Mouse (Mus musculus): ENCODE measurements around the gene Cidec. TPM values are rescaled to one million over a fixed set of nuclear protein-coding genes. Genes with fewer than 3 reads are reported as not detected.

Gene Cidec
- polyA plus RNA-seq, 1 experiment from 2014 or later, result 31.2 TPM

- DNase-seq (ENCODE audit: low spot score) (peak; percentile 53), ATAC-seq (ENCODE audit: low FRiP score, low TSS enrichment) (peak; percentile 38; the same call in 1 of the 2 replicates)
- Histone ChIP-seq H3K4me1 (replicated peaks; ENCODE audit: control insufficient read depth, insufficient read depth) (0 out of 2 replicates have a peak, but pooled peaks cover 3% of the 10 kb centered on the region), H3K4me3 (ENCODE audit: low read depth, low read length) (no peak overlapping the region), H3K9me3 (ENCODE audit: control insufficient read depth, low read length) (no peaks in the 10 kb centered on the region), H3K4me2 (replicated peaks; ENCODE audit: low read depth) (no peak overlapping the region), H3K9ac (ENCODE audit: low read length) (no peak overlapping the region), H3K27me3 (ENCODE audit: control insufficient read depth, insufficient read depth, low read length) (no peaks in the 10 kb centered on the region), H3K36me3 (ENCODE audit: control insufficient read depth, insufficient read depth, low read length) (no peaks in the 10 kb centered on the region), H3K27ac (replicated peaks) (peak overlapping the region; percentile 49; the same call in 1 of the 2 replicates)
- TF ChIP-seq CTCF (IDR thresholded peaks at IDR 0.05; ENCODE audit: low read depth) (no peak), EP300 (optimal IDR thresholded peaks at IDR 0.05) (no peak)
- 33% methylated on average over 12 of the region's 12 CpGs for WGBS
These were observed 3.3 kb upstream of the Cidec start for GRCm38 (mm10) chr6:113438721-113439430.

- Histone ChIP-seq H3K27me3 (ENCODE audit: control insufficient read depth, insufficient read depth, low read length) (no peaks in the 10 kb centered on the region), H3K9ac (ENCODE audit: low read length) (no peak overlapping the region), H3K36me3 (ENCODE audit: control insufficient read depth, insufficient read depth, low read length) (no peaks in the 10 kb centered on the region), H3K9me3 (ENCODE audit: control insufficient read depth, low read length) (no peaks in the 10 kb centered on the region), H3K27ac (replicated peaks) (no peak overlapping the region), H3K4me3 (ENCODE audit: low read depth, low read length) (no peak overlapping the region), H3K4me2 (replicated peaks; ENCODE audit: low read depth) (no peak overlapping the region), H3K4me1 (replicated peaks; ENCODE audit: control insufficient read depth, insufficient read depth) (no peaks in the 10 kb centered on the region)
- ATAC-seq (ENCODE audit: low FRiP score, low TSS enrichment), result no peak
- DNase-seq (ENCODE audit: low spot score), result no peak
- WGBS, result 71% methylated on average over 12 of the region's 12 CpGs
- no peak for TF ChIP-seq CTCF (IDR thresholded peaks at IDR 0.05; ENCODE audit: low read depth)
- TF ChIP-seq EP300 (optimal IDR thresholded peaks at IDR 0.05), result no peak
These were observed 1.6 kb upstream of the Cidec start for GRCm38 (mm10) chr6:113437135-113437534.

- TF ChIP-seq CTCF (IDR thresholded peaks at IDR 0.05; ENCODE audit: low read depth) (peak; percentile 28; the same call in 1 of the 2 replicates), EP300 (optimal IDR thresholded peaks at IDR 0.05) (no peak)
These were observed 869 bp downstream of the Cidec start for GRCm38 (mm10) chr6:113434691-113435090.

GRCm38 (mm10) chr6:113433661-113434060 is 1.9 kb downstream of the Cidec start:
- 59% methylated on average over 3 of the region's 3 CpGs for WGBS

More at GRCm38 (mm10) chr6:113434691-113435090, 869 bp downstream of the Cidec start:
- no peak overlapping the region for H3K4me2 ChIP-seq (replicated peaks; ENCODE audit: low read depth)
- WGBS, result 48% methylated on average over 7 of the region's 7 CpGs
- DNase-seq (ENCODE audit: low spot score) (peak; percentile 81), ATAC-seq (ENCODE audit: low FRiP score, low TSS enrichment) (peak; percentile 90)
- H3K27ac ChIP-seq (replicated peaks), result peak overlapping the region; percentile 79
- H3K27me3 ChIP-seq (ENCODE audit: control insufficient read depth, insufficient read depth, low read length), result no peaks in the 10 kb centered on the region
- no peaks in the 10 kb centered on the region for H3K9me3 ChIP-seq (ENCODE audit: control insufficient read depth, low read length)
- H3K4me1 ChIP-seq (replicated peaks; ENCODE audit: control insufficient read depth, insufficient read depth), result no peaks in the 10 kb centered on the region
- H3K9ac ChIP-seq (ENCODE audit: low read length), result no peak overlapping the region
- no peak overlapping the region for H3K4me3 ChIP-seq (ENCODE audit: low read depth, low read length)
- no peaks in the 10 kb centered on the region for H3K36me3 ChIP-seq (ENCODE audit: control insufficient read depth, insufficient read depth, low read length)

GRCm38 (mm10) chr6:113431801-113432200 is 3.8 kb downstream of the Cidec start:
- Histone ChIP-seq H3K4me3 (ENCODE audit: low read depth, low read length) (no peak overlapping the region), H3K27me3 (ENCODE audit: control insufficient read depth, insufficient read depth, low read length) (no peaks in the 10 kb centered on the region), H3K36me3 (ENCODE audit: control insufficient read depth, insufficient read depth, low read length) (no peaks in the 10 kb centered on the region), H3K9me3 (ENCODE audit: control insufficient read depth, low read length) (no peaks in the 10 kb centered on the region), H3K4me1 (replicated peaks; ENCODE audit: control insufficient read depth, insufficient read depth) (no peaks in the 10 kb centered on the region), H3K9ac (ENCODE audit: low read length) (no peak overlapping the region), H3K27ac (replicated peaks) (no peak overlapping the region), H3K4me2 (replicated peaks; ENCODE audit: low read depth) (no peak overlapping the region)
- TF ChIP-seq CTCF (IDR thresholded peaks at IDR 0.05; ENCODE audit: low read depth) (no peak), EP300 (optimal IDR thresholded peaks at IDR 0.05) (no peak)
- DNase-seq (ENCODE audit: low spot score) (no peak), ATAC-seq (ENCODE audit: low FRiP score, low TSS enrichment) (no peak)
- 50% methylated on average over 3 of the region's 3 CpGs for WGBS

More at GRCm38 (mm10) chr6:113433661-113434060, 1.9 kb downstream of the Cidec start:
- no peak for DNase-seq (ENCODE audit: low spot score)
- Histone ChIP-seq H3K9me3 (ENCODE audit: control insufficient read depth, low read length) (no peaks in the 10 kb centered on the region), H3K4me1 (replicated peaks; ENCODE audit: control insufficient read depth, insufficient read depth) (no peaks in the 10 kb centered on the region), H3K4me3 (ENCODE audit: low read depth, low read length) (no peak overlapping the region; the same call in 1 of the 2 replicates), H3K36me3 (ENCODE audit: control insufficient read depth, insufficient read depth, low read length) (no peaks in the 10 kb centered on the region), H3K27me3 (ENCODE audit: control insufficient read depth, insufficient read depth, low read length) (no peaks in the 10 kb centered on the region), H3K9ac (ENCODE audit: low read length) (no peak overlapping the region), H3K4me2 (replicated peaks; ENCODE audit: low read depth) (no peak overlapping the region), H3K27ac (replicated peaks) (no peak overlapping the region)
- no peak for ATAC-seq (ENCODE audit: low FRiP score, low TSS enrichment)
- no peak for TF ChIP-seq CTCF (IDR thresholded peaks at IDR 0.05; ENCODE audit: low read depth)
- TF ChIP-seq EP300 (optimal IDR thresholded peaks at IDR 0.05), result no peak

- H3K4me2 ChIP-seq (replicated peaks; ENCODE audit: low read depth), result no peak overlapping the region
- H3K9ac ChIP-seq (ENCODE audit: low read length), result no peak overlapping the region
- DNase-seq (ENCODE audit: low spot score) (no peak), ATAC-seq (ENCODE audit: low FRiP score, low TSS enrichment) (peak; percentile 46)
- TF ChIP-seq CTCF (IDR thresholded peaks at IDR 0.05; ENCODE audit: low read depth) (no peak), EP300 (optimal IDR thresholded peaks at IDR 0.05) (no peak)
- H3K27me3 ChIP-seq (ENCODE audit: control insufficient read depth, insufficient read depth, low read length), result no peaks in the 10 kb centered on the region
- H3K4me3 ChIP-seq (ENCODE audit: low read depth, low read length), result no peak overlapping the region
- WGBS, result 47% methylated on average over 3 of the region's 3 CpGs
- H3K27ac ChIP-seq (replicated peaks), result no peak overlapping the region
- H3K36me3 ChIP-seq (ENCODE audit: control insufficient read depth, insufficient read depth, low read length), result no peaks in the 10 kb centered on the region
- H3K9me3 ChIP-seq (ENCODE audit: control insufficient read depth, low read length), result no peaks in the 10 kb centered on the region
- H3K4me1 ChIP-seq (replicated peaks; ENCODE audit: control insufficient read depth, insufficient read depth), result no peaks in the 10 kb centered on the region
These were observed 4.7 kb downstream of the Cidec start for GRCm38 (mm10) chr6:113430846-113431245.
